Mouse (Mus musculus) layer of hippocampus, adult 18-20 months (tissue): ENCODE results near the gene Klhl24. TPM values are rescaled to one million over a fixed set of nuclear protein-coding genes. Genes with fewer than 3 reads are reported as not detected.
"Not testable (repeated sequence)": the region's sequence is repeated elsewhere in the genome, so short reads cannot be mapped to it uniquely, and the experiment has no call there.

ENCODE experiments used
- DNase-seq, 2 experiments: peaks; one replicate each; pipeline ENCODE4 v3.0.0; 2022; ENCODE audit warnings: low spot score in 2 of 2
- long read RNA-seq: library from polyadenylated mRNA; stranded (forward); transcript quantifications from one replicate; pipeline ENCODE4 v2.0.0, GENCODE M21; 2021
- total RNA-seq, 2 experiments: library from RNA; stranded (reverse); gene quantifications; 2 replicates each; pipeline ENCODE4 v1.2.3; 2021

Klhl24 gene
- total RNA-seq = 10 to 100 TPM; 78.8 to 79.7 TPM
- long read RNA-seq, full-length matches to known transcripts = 10 of 19 reads
- long read RNA-seq, partial matches to known transcripts = 3 of 19 reads
- long read RNA-seq, other reads (novel, unspliced or antisense) = 6 of 19 reads

- peak; percentile 95 to 97 for DNase-seq
Measured at GRCm38 (mm10) chr16:20097069-20097710, at the start of gene Klhl24. Klhl24 (plus strand) TSS chr16:20097542.

- no peak for DNase-seq
Measured at GRCm38 (mm10) chr16:20052655-20053054, 44.7 kb upstream of the Klhl24 start.

GRCm38 (mm10) chr16:20072770-20073169 is 24.6 kb upstream of the Klhl24 start:
- no peak for DNase-seq

GRCm38 (mm10) chr16:20076675-20077074 is 20.7 kb upstream of the Klhl24 start:
- DNase-seq = no peak

GRCm38 (mm10) chr16:20080271-20080670 is 17.1 kb upstream of the Klhl24 start:
- DNase-seq = no peak

- DNase-seq = no peak
Measured at GRCm38 (mm10) chr16:20084623-20085022, 12.7 kb upstream of the Klhl24 start.

GRCm38 (mm10) chr16:20085250-20085905 is 12.0 kb upstream of the Klhl24 start:
- no peak for DNase-seq

- DNase-seq = peak; percentile 80 to 89
Measured at GRCm38 (mm10) chr16:20086976-20087375, 10.4 kb upstream of the Klhl24 start.

- no peak for DNase-seq
Measured at GRCm38 (mm10) chr16:20089636-20090035, 7.7 kb upstream of the Klhl24 start.

- DNase-seq = no peak
Measured at GRCm38 (mm10) chr16:20090921-20091575, 6.3 kb upstream of the Klhl24 start.

GRCm38 (mm10) chr16:20095966-20096365 is 1.4 kb upstream of the Klhl24 start:
- no peak for DNase-seq

- DNase-seq = peak; percentile 87 to 91
Measured at GRCm38 (mm10) chr16:20097711-20098374, 501 bp downstream of the Klhl24 start.

GRCm38 (mm10) chr16:20098375-20098727 is 1.0 kb downstream of the Klhl24 start:
- DNase-seq = no peak

- no peak for DNase-seq
Measured at GRCm38 (mm10) chr16:20098866-20099629, 1.7 kb downstream of the Klhl24 start.

GRCm38 (mm10) chr16:20106996-20107395 is 9.7 kb downstream of the Klhl24 start:
- peak; percentile 14 to 38 for DNase-seq

GRCm38 (mm10) chr16:20108961-20109360 is 11.6 kb downstream of the Klhl24 start:
- no peak for DNase-seq

- no peak for DNase-seq
Measured at GRCm38 (mm10) chr16:20112649-20113048, 15.3 kb downstream of the Klhl24 start.

- no peak for DNase-seq
Measured at GRCm38 (mm10) chr16:20116069-20116468, 18.7 kb downstream of the Klhl24 start.

- not testable (repeated sequence) for DNase-seq
Measured at GRCm38 (mm10) chr16:20126319-20126883, 29.1 kb downstream of the Klhl24 start.

- DNase-seq = no peak
Measured at GRCm38 (mm10) chr16:20130397-20130796, 33.1 kb downstream of the Klhl24 start.
